Mouse (Mus musculus): ENCODE measurements at regions not wholly inside any gene's neighbourhood (a gene's known extent, or its start where the extent isn't known, plus 50 kb on each side); places are given as distances from the start of the nearest gene placed in this dataset.

GRCm38 (mm10) chr1:77748483-77749465 lies 233.9 kb upstream of the Epha4 start:
- DNase-seq = peak; percentile 42 to 65

- DNase-seq = peak; percentile 38 to 54
These were observed 217.2 kb upstream of the Epha4 start for GRCm38 (mm10) chr1:77732099-77732498.

GRCm38 (mm10) chr1:77727561-77727960 lies 212.7 kb upstream of the Epha4 start:
- DNase-seq = no peak

- peak in 1 of 2 experiments; percentile 7 for DNase-seq
These were observed 208.4 kb upstream of the Epha4 start for GRCm38 (mm10) chr1:77723246-77723645.

GRCm38 (mm10) chr1:77720859-77721258 lies 206.0 kb upstream of the Epha4 start:
- DNase-seq = no peak

- no peak for DNase-seq
These were observed 198.1 kb upstream of the Epha4 start for GRCm38 (mm10) chr1:77713001-77713400.

GRCm38 (mm10) chr1:77708202-77709020 lies 193.5 kb upstream of the Epha4 start:
- DNase-seq = peak; percentile 8 to 15

GRCm38 (mm10) chr1:77695228-77696018 lies 180.5 kb upstream of the Epha4 start:
- no peak for DNase-seq

- no peak for DNase-seq
These were observed 148.5 kb upstream of the Epha4 start for GRCm38 (mm10) chr1:77663345-77663744.

GRCm38 (mm10) chr1:77660436-77660835 lies 145.5 kb upstream of the Epha4 start:
- DNase-seq = no peak

GRCm38 (mm10) chr1:77637025-77637424 lies 122.1 kb upstream of the Epha4 start:
- DNase-seq = no peak

- no peak for DNase-seq
These were observed 114.8 kb upstream of the Epha4 start for GRCm38 (mm10) chr1:77629496-77630281.

GRCm38 (mm10) chr1:77628861-77629260 lies 114.0 kb upstream of the Epha4 start:
- DNase-seq = no peak

- DNase-seq = no peak
These were observed 102.6 kb upstream of the Epha4 start for GRCm38 (mm10) chr1:77617490-77617889.

- no peak for DNase-seq
These were observed 85.6 kb upstream of the Epha4 start for GRCm38 (mm10) chr1:77600509-77600908.

GRCm38 (mm10) chr1:77592649-77593048 lies 77.8 kb upstream of the Epha4 start:
- DNase-seq = no peak

GRCm38 (mm10) chr1:77592248-77592647 lies 77.4 kb upstream of the Epha4 start:
- peak; percentile 28 to 57 for DNase-seq

- peak in 1 of 2 experiments; percentile 15 for DNase-seq
These were observed 74.5 kb upstream of the Epha4 start for GRCm38 (mm10) chr1:77589423-77589822.

- no peak for DNase-seq
These were observed 70.6 kb upstream of the Epha4 start for GRCm38 (mm10) chr1:77585520-77585919.

GRCm38 (mm10) chr1:77568081-77568480 lies 53.2 kb upstream of the Epha4 start:
- DNase-seq = no peak

- peak in 1 of 2 experiments; percentile 15 for DNase-seq
These were observed 52.8 kb upstream of the Epha4 start for GRCm38 (mm10) chr1:77567657-77568056.

Data from cerebellum, postnatal 10 days (tissue).